Mouse (Mus musculus): Measurements from ENCODE around the gene Anln.
"Not testable (repeated sequence)": the region's sequence is repeated elsewhere in the genome, so short reads cannot be mapped to it uniquely, and the experiment has no call there.

Gene Anln

DNA sequence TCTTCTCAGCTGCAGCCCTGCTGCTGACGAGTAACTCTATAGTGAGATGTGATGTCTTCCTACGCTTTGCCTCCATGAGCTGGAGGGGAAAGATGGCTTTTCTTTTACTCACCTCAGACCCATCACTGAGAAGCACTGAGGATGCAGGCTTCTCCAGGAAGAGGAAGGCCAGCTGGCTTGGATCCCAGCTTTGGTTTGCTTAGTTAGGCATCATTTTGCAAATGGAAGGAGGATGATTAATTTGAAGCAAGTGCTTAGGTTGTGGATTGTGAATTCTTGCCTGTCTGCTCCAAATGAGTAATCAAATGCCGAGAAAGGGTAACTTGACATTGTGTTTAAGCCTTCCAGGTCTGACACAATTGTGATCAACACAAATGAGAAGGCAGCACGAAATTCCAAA is 10.0 kb upstream of the Anln start:
- DNase-seq: no peak

DNA sequence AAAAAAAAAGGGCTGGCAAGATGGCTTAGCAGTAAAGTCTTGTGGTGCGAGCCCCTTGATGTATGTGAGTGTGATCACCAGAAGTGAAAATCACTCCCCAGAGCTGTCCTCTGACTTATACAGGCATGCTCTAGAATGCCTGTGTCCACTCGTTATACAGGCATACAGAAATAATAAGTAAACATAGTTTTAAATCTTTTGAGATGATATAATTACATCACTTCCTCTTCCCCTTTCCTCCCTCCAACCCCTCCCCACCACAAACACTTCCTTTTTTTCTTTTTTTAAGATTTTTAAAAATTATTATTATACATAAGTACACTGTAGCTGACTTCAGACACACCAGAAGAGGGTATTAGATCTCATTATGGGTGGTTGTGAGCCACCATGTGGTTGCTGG is 5.7 kb upstream of the Anln start:
- no peak for DNase-seq

DNA sequence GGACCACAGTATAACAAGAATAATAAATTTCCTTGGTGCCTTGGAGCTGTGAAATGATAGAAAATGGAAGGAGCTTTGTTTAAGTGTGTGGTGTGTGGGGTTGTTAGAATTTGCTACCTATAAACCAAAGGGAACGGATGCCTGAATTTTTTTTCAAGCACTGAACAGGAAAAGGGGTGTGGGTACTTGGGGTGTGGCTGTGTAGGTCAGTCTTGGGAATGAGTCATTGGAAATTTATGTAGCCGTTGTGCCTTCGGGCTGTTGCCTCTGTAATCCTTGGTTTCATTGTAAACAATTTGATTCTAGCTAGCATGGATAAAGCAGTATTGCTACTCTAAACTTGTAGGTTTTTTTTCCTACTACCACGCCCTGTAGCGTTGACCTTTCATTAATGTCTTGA is 1.4 kb upstream of the Anln start:
- peak; percentile 39 for DNase-seq

DNA sequence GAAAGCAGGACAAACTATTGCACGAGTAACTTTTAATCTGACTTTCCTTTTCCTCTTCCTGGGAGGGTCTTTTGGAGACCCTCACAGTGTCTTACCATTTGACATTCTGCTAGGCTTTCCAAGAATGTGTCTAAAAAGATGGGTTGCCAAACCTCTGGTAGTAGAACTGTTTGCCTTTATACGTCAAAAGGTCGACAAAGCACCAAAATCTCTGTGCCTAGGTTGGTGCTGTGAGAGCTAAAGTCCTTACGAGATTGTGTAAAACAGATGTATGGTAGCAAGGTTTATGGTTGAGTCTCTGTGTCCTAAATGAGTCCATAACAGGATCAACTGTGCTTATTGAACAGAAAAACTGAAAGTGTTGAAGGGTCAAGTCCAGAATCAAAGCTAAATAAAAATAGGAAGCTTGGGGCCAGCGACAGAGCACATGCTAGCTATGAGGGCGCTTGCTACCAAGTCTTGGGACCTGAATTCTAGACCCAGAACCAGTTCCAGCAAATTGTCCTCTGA is 803 bp upstream of the Anln start:
- DNase-seq: no peak

DNA sequence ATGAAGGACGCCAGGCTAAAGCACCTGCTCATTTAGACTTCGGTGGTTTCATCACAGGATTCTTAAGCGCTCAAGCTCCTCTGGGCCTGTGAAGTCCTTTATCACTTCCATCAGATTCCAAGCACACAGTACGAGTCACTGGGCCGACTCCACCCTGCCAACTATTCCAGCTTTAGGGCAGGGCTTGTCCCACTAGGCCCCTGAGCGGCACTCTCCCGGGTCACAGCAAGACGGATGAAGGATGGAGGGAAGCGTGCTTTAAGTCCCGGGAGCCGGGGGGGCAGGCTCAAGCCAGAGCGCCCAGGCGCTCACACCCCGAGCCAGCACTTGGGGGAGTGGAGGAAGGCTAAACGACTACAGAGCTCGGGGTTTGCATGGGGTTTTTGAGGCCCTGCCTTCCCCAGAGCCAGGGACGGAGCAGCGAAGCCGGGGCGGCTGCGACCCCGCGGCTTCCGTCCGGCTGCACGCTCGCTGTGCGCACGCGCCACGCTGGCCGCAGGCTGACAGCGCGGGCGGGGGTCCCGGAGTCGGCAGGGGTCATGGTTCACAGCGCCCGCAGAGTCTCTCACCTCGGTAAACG is 497 bp downstream of the Anln start:
- no peak for DNase-seq

DNA sequence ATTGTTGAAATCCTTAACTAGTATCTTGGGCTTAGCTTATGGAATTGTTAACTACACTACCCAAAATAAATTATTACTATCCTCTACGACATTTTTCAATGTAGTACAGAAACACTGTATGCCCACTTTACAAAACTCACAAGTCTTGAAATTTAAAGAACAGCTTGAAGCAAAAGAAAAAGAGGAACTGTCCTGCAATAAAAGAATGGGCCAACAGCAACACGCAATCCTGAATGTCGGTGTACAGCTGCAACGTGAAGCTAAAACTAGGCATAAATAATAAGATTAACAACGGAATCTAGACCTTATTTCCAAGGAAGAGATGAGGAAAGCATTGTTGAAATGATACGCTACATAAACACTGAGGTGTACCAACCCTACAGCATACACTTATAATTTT is 1.1 kb downstream of the Anln start:
- DNase-seq: peak; percentile 13

DNA sequence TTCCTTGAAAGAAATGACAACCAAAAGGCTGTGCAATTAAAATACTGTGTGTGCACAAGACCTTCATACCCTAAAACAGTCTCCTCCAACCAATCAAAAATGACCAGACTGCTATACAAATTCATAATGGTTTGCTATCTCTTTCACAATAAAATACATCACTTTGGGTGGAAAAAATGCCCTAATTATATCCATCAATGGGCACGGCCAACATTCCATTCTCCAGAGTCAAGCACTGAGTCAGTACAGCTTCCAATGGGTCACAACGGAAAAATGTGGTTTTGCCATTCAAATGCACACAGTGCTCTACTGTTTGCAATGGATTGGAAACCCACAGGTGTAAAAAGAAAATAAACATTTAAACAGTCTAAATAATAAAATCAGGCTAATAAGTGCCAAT is 3.1 kb downstream of the Anln start:
- DNase-seq: peak; percentile 21

DNA sequence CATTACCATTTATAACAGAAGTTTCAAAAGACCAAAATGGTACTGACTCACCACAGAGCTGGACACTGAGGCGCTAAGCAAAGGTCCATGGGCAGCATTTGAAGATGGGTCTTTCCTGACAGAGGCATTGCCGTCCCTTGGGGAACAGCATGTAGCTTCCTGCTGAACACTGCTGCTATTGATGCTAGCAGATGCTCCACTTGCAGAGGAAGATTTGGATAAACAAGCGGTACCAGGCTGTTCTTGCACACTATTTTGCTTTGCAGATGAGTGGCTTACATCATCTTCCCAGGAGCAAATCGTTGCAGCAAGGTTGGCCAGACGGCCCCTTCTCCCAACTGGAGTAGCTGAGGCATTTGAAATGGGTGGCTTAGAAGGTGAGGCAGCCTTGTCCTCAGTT is 12.9 kb downstream of the Anln start:
- no peak for DNase-seq

DNA sequence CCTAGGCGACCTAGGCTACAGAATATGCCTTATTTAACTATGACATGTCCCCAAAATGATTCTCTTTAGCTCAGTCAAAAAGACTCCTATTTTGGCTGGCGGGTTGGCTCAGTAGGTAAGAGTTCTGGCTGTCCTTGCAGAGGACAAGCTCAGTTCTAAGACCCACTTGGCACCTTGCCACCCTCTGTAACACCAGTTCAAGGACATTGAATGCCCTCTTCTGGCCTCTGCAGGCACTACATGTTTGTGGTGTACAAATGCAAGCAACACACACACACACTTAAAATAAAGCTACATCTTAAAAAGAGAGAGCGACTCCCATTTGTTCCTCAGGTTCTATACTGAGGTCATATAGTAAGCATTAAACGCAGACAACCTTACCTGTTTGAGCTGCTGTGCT is 16.2 kb downstream of the Anln start:
- peak; percentile 35 for DNase-seq

DNA sequence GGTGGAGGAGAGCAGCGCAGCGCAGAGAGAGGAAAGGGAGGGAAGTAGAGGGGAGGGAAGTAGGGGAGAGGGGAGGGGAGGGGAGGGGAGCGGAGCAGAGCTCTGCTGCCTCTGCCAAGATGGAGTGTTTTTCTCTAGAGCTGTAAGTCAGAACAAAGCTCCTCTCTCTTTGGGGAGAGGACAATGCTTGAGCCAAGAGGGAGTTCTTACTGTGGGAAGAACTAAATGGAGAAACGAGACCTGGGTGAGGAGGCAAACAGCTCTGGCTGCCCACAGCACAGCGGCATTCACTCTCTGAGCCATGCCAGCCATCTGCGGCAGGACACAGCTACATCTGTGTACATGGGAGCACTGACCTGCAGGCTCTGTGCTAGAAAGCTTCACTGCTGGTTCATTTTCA is 21.0 kb downstream of the Anln start:
- peak; percentile 38 for DNase-seq

DNA sequence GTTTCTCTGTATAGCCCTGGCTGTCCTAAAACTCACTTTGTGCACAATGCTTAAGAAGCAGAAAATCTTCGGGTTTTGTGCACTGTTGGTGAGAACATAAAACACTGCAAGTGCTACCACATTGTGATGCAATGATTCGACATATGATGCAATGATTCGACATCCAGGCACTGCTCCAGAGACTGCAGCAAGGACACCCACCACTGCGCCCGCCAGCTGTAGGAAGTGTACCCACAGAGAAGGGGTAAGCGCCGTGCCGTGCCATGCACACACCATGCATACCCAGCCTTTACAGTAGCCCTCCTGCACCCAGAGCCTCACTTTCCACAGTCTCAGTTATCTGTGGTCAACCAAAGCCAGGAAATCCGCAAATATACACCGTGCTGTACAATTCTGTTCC is 22.4 kb downstream of the Anln start:
- peak; percentile 43 for DNase-seq

DNA sequence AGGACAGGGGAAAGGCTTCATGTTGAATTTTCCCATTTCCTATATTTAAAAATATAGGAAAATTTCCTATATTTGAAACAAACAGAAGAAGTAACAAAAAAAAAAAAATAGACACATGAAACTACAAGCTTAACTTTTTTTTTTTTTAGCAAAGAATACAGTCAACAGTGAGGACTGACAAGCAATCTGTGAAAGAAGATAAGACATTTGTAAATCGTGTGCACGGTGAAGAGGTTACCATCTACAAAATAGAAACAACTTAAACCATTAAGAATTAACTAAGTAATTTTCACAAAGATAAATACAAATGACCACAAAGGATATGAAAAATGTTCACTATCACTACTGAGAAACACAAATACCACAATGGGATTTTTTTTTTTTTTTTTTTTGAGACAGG is 22.8 kb downstream of the Anln start:
- DNase-seq: no peak

DNA sequence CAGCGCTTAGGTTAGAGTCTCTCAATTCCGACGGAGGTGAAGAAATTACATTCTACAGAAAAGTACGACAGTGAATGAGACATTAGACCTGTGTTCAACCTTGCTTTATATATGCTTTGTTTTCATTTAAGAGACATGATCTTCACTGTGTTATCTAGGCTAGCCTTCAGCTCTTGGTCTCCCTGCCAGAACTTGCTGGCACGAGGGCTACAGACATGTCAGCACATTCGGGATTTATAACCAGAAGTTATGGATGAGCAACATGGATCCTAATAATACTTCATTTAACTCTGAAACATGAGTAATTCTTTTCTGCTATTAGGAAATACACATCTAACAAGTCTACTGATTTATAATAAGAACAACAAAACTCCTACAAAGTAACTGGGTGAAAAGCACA is 28.1 kb downstream of the Anln start:
- no peak for DNase-seq

DNA sequence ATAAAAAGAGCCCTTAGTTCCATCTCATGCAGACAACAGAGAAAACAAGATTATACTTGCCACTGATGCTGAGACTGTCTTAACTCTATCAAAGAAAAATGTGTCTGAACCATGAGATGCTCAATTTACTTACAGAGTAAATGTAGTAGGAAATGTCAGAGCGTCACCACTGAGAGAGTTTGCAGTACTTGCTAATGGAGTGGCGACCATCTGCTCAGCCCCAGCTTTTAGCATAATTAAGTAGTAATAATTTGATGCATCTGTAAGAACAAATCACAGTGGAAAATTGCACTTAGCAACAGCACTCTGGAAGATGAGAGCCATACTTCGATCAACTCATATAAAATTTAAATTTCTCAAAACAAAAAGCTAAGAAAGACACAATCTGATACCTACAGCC is 33.1 kb downstream of the Anln start:
- DNase-seq: no peak

DNA sequence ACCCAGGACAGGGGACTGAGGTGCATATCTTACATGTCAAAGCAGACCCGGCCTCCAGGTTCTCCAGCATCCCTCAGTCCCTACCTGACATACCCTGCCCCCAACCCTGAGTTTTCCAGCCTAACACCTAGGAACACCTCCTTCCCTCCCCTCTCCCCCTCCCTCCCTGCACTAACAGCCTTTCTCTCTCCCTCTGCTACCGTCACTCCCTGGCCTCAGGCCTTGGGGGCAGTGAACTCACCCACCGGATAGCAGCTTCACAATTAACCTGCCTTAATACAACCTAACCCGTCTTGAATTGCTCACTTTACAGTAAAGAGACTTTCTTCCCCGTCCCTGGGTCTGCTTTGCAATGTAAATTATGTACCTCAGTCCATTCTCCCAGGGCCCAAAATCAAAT is 35.1 kb downstream of the Anln start:
- DNase-seq: no peak

DNA sequence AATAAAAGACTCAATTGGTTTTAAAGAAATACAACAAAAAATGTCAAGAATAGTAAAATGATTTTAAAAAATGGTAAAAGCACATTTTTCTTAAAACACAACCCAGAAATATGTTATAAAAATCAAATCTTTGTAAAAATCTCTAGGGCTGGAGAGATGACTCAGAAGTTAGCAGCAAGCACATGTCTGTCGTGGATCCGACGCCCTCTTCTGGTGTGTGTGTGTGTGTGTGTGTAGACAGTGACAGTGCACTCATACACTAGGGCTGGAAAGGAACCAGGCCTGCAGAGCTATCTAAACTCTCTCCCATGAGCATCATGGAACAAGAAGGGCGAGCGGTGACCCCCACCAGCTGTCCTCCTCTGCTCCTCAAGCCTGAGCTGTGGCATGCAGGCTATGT is 35.5 kb downstream of the Anln start:
- no peak for DNase-seq

DNA sequence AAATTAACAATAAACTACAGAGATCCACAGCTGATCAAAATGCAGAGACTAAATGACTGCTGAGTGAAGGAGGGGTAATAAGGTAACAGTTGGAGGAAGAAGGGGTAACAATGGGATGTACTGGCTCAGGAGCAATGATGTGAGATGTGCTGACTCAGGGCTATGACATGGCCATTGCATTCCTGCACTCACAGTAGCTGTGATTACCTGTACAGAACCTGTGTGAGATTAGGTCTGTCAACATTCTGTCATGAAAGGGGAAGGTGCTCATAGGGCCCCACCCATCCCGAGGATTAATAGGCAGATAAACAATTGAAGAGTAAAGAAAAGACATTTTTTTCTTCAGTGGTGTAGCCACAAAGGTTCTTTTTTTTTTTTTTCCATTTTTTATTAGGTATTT is 48.7 kb downstream of the Anln start:
- DNase-seq: no peak

DNA sequence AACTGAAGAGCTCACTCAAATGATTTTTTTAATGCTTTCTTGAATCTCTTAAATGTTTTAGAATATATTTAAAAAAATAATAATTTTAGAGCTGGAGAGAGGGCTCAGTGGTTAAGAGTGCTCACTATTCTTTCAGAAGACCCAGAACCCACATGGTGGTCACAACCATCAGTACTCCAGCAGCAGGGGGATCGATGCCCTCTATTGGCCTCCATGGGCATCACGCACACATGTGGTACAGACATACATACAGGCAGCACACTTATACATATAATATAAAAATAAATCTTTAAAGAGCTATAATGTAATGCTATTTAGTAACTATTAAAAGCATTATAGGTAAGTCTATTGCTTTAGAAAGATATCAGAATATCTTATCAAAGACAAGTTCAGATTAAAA is 51.8 kb downstream of the Anln start:
- DNase-seq: no peak

DNA sequence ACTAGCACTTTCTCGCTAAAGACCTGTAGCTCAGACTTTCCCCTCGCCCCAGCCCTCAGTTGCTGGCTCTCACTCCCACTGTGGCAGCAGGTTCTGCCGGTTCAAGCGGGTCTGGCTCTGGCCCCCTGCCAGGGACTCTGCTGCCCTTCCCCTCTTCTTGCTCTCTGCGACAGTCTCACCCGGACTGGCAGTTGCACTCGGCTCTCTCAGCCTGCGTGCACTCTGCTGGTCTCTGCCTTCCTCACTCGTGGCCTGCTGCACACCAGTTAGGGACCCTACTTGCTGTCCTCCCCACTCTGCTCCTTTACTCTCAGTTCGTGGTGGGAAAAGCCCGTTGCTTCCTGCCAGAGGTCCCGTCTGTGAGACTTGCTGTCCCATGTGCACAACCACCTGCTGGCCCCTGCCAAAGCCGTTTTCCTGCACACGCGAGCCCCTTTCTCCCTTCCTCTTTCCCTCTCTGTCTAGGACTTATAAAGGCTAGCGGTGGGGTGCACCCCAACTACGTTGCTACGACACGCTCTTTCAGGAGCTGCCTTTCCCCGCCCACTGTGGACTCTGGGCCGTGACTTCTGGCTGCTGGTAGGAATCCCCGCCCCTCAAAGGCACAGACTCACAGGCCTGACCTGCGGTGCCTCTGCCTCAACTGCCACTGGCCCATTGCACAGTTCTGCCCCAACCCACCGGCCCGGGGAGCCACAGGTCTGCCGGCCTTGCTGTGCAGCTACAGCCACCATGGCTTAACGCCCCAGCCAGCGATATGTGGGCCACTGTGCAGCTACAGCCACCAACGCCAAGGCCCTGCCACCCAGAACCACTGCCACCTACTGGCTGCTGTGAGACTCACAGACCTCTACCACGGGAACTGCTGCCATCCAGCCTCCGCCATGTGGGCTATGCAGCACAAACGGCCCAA is 61.3 kb downstream of the Anln start:
- peak; percentile 94 for DNase-seq

DNA sequence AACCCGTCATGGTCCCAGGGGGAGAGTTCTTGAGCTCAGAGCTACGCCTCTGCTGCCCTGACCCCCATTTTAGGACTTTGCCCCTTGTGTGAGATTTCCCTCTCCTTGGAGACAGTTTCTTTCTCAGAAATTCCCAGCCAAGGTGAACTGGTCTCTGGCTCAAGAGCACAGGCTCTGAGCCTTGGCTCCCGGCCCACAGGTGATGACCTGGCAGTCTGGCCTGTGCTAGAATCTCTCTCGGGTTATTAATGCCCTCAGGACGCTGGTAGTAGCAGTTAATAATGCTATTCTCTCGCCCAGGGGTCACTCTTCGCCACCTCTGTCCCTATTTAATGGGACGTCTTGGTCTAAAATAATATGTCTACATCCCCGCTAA is 61.9 kb downstream of the Anln start:
- DNase-seq: peak; percentile 65

DNA sequence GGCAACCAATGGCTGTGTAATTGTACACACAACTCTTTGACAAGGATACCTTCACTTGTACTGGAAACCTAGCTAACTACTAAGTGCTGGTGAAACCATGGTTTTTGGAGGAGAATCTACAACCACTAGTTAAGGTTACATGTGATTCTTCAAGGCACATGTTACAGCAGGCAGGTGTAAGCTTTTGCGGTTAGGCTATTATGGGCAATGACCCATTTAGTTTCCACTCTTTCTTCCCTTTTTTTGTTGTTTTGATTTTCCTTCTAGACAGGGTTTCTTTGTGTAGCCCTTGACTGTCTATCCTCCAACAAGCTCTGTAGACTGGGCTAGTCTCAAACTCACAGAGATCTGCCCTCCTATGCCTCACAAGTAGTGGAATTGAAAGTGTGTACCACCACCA is 64.4 kb downstream of the Anln start:
- DNase-seq: no peak

DNA sequence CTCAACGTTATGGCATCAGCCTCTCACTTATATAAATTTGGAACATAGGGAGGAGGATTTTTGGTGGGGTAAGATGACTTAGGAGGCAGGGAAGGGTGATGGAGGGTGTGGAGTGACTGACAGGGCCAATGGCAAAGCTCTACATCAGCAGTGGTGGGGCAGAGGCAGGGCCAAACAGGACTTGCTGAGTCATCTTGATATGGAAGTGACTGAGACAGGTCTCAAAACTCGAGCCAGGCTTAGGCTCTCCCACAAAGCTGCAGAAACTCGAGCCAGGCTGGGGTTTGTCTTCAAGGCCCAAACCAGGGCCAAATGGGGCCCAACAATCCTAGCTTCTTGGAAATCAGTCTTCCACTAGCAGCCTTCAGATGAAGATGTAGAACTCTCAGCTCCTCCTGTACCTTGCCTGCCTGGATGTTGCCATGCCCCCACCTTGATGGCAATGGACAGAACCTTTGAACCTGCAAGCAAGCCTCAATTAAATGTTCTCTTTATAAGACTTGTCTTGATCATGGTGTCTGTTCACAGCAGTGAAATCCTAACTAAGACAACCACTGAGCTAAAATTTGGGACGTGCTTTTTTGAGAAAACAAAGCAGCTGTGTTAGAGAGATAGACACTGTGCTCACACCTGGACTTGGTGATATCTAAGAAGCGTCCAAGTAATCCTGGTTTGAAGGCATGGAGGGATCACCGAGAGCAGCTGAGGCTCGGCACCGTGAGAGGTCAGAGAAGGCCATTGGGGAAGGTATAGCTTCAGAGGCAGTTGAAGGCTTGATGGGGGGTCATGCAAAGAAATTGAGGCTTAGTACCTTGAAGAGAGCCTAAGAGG is 66.4 kb downstream of the Anln start:
- DNase-seq: no peak

DNA sequence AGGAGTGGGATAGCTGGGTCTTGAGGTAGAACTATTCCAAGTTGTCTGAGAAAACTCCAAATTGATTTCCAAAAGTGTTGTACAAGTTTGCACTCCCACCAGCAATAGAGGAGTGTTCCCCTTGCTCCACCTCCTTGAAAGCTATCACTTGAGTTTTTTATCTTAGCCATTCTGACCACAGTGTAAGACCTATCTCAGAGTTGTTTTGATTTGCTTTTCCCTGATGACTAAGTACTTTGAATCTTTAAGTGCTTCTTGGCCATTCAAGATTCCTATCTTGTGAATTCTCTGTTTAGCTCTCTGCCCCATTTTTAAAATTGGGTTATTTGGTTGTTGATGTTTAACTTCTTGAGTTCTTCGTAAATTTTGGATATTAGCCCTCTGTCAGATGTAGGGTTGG is 69.9 kb downstream of the Anln start:
- DNase-seq: no peak

DNA sequence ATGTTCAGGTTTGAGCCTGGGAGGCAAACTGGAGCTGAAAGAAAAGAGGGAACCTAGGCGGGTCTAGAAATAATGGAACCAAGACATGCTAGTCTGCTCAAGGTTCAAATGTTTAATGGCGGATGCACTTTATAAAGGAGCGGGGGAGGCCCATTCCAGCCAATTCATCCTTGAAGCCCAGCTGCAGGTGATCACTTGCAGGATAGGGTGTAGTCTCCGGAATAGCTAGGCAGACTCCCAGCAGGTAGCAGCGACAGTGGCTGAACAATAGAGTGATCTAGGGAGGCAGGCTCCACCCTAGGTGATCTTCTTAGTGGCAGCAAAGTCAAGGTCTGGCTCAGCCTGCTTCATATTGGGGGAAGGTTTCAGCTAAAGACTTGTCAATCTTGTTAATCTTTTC is 72.9 kb downstream of the Anln start:
- not testable (repeated sequence) for DNase-seq

Measured in lung, postnatal 36 days (tissue).